Mouse (Mus musculus): ENCODE results near the gene Rgl1.
A peak's percentile ranks its signal among the peaks of the same experiment; 100 is the strongest.

Rgl1 gene

GRCm38 (mm10) chr1:152766032-152766772, at the start of gene Rgl1, which contains the start of gene Arpc5:
Gene Rgl1 (minus strand): TSS chr1:152766351.
Gene Arpc5 (plus strand): TSS chr1:152766542.
- peak; percentile 98 for DNase-seq (ENCODE audit: low read depth, low spot score)

GRCm38 (mm10) chr1:152815265-152815701, 49.1 kb upstream of the Rgl1 start:
- peak; percentile 93 for DNase-seq (ENCODE audit: low read depth, low spot score)

- no peak for DNase-seq (ENCODE audit: low read depth, low spot score)
These were observed 44.6 kb upstream of the Rgl1 start for GRCm38 (mm10) chr1:152810533-152811439.

- peak; percentile 76 for DNase-seq (ENCODE audit: low read depth, low spot score)
These were observed 43.5 kb upstream of the Rgl1 start for GRCm38 (mm10) chr1:152809541-152810252.

- no peak for DNase-seq (ENCODE audit: low read depth, low spot score)
These were observed 42.2 kb upstream of the Rgl1 start for GRCm38 (mm10) chr1:152808392-152808680.

- DNase-seq (ENCODE audit: low read depth, low spot score) = no peak
These were observed 41.7 kb upstream of the Rgl1 start for GRCm38 (mm10) chr1:152807619-152808391.

- no peak for DNase-seq (ENCODE audit: low read depth, low spot score)
These were observed 38.8 kb upstream of the Rgl1 start for GRCm38 (mm10) chr1:152804907-152805306.

GRCm38 (mm10) chr1:152800633-152801176, 34.6 kb upstream of the Rgl1 start:
- no peak for DNase-seq (ENCODE audit: low read depth, low spot score)

- DNase-seq (ENCODE audit: low read depth, low spot score) = no peak
These were observed 33.7 kb upstream of the Rgl1 start, which contains the start of gene Ncf2 for GRCm38 (mm10) chr1:152799897-152800296. Gene Ncf2 (plus strand): TSS chr1:152800194.

- no peak for DNase-seq (ENCODE audit: low read depth, low spot score)
These were observed 32.0 kb upstream of the Rgl1 start for GRCm38 (mm10) chr1:152798125-152798524.

- DNase-seq (ENCODE audit: low read depth, low spot score) = peak; percentile 54
These were observed 30.6 kb upstream of the Rgl1 start for GRCm38 (mm10) chr1:152796683-152797263.

GRCm38 (mm10) chr1:152795688-152796255, 29.6 kb upstream of the Rgl1 start:
- DNase-seq (ENCODE audit: low read depth, low spot score) = peak; percentile 58

GRCm38 (mm10) chr1:152793495-152794130, 27.5 kb upstream of the Rgl1 start:
- DNase-seq (ENCODE audit: low read depth, low spot score) = peak; percentile 91

GRCm38 (mm10) chr1:152792736-152793494, 26.8 kb upstream of the Rgl1 start:
- peak; percentile 77 for DNase-seq (ENCODE audit: low read depth, low spot score)

GRCm38 (mm10) chr1:152791269-152791668, 25.1 kb upstream of the Rgl1 start:
- no peak for DNase-seq (ENCODE audit: low read depth, low spot score)

GRCm38 (mm10) chr1:152790821-152791220, 24.7 kb upstream of the Rgl1 start:
- peak; percentile 51 for DNase-seq (ENCODE audit: low read depth, low spot score)

- peak; percentile 97 for DNase-seq (ENCODE audit: low read depth, low spot score)
These were observed 24.1 kb upstream of the Rgl1 start for GRCm38 (mm10) chr1:152790254-152790653.

GRCm38 (mm10) chr1:152788121-152788660, 22.0 kb upstream of the Rgl1 start:
- DNase-seq (ENCODE audit: low read depth, low spot score) = no peak

GRCm38 (mm10) chr1:152786953-152787352, 20.8 kb upstream of the Rgl1 start:
- no peak for DNase-seq (ENCODE audit: low read depth, low spot score)

Data from ES-CJ7 (cell line).